In genomic region chr6:36815992-36816391, GRCm38 (mm10) we compare ENCODE assay signal across 29 mouse cellular contexts. TPM values are rescaled to one million over a fixed set of nuclear protein-coding genes. Genes with fewer than 3 reads are reported as not detected.
"Had no signal": no experiment of that assay in that cellular context is flagged by ENCODE, and none has a peak within 500 bp of the region (broad histone marks: within the 10 kb centered on the region; RNA-seq: fewer than 3 reads in every experiment).

No protein-coding gene starts in this region.

- ATAC-seq: hindbrain, postnatal 0 days; intestine, embryonic 16.5 days; liver, embryonic 12.5 days had no signal

- H3K4me3 ChIP-seq: gastrocnemius, adult 2 months; heart, embryonic 13.5 days; heart, embryonic 15.5 days; hindbrain, embryonic 13.5 days; hindbrain, embryonic 15.5 days; kidney, embryonic 15.5 days; limb, embryonic 13.5 days; limb, embryonic 15.5 days; liver, embryonic 12.5 days had no signal

- H3K9ac ChIP-seq: heart, embryonic 13.5 days; heart, embryonic 15.5 days; hindbrain, embryonic 13.5 days; hindbrain, embryonic 15.5 days; kidney, embryonic 15.5 days; limb, embryonic 13.5 days; limb, embryonic 15.5 days; liver, embryonic 12.5 days; liver, embryonic 14.5 days had no signal

- DNase-seq: gastrocnemius, adult 2 months; gastrocnemius, postnatal 10 days; gastrocnemius, postnatal 25 days; heart, adult 18-20 months; heart, postnatal 14 days; heart, postnatal 36 days; kidney, adult 11 months; kidney, adult 2 months; kidney, adult 9 months; kidney, postnatal 14 days; kidney, postnatal 36 days; layer of hippocampus, adult 9-11 months; layer of hippocampus, postnatal 36 days; left cerebral cortex, postnatal 4 days had no signal

- H3K27ac ChIP-seq: gastrocnemius, adult 2 months; heart, embryonic 13.5 days; heart, embryonic 15.5 days; hindbrain, embryonic 13.5 days; hindbrain, embryonic 15.5 days; hindbrain, postnatal 0 days; kidney, embryonic 15.5 days; kidney, postnatal 0 days; limb, embryonic 13.5 days; limb, embryonic 15.5 days; liver, embryonic 12.5 days; liver, embryonic 14.5 days had no signal

- H3K4me1 ChIP-seq: liver, embryonic 12.5 days had no signal

- H3K4me2 ChIP-seq: heart, embryonic 11.5 days; heart, embryonic 13.5 days; heart, embryonic 15.5 days; hindbrain, embryonic 13.5 days; hindbrain, embryonic 15.5 days; kidney, embryonic 15.5 days; limb, embryonic 13.5 days; limb, embryonic 15.5 days; liver, embryonic 12.5 days had no signal

- H3K9me3 ChIP-seq: heart, embryonic 13.5 days; heart, embryonic 15.5 days; hindbrain, embryonic 13.5 days; hindbrain, embryonic 15.5 days; kidney, embryonic 15.5 days; limb, embryonic 13.5 days; limb, embryonic 15.5 days; liver, embryonic 12.5 days had no signal

- H3K27me3 ChIP-seq: heart, embryonic 13.5 days; heart, embryonic 15.5 days; hindbrain, embryonic 13.5 days; hindbrain, embryonic 15.5 days; kidney, embryonic 15.5 days; limb, embryonic 13.5 days; limb, embryonic 15.5 days; liver, embryonic 12.5 days had no signal

- H3K36me3 ChIP-seq: heart, embryonic 13.5 days; heart, embryonic 15.5 days; hindbrain, embryonic 13.5 days; hindbrain, embryonic 15.5 days; kidney, embryonic 15.5 days; limb, embryonic 13.5 days; limb, embryonic 15.5 days; liver, embryonic 12.5 days had no signal

RNA-seq across cellular contexts. Expression of gene Ptn, which starts 6.0 kb away (rescaled TPM):
- total RNA-seq: granulocyte monocyte progenitor cell, adult 5-6 weeks; liver, adult 2 months had no signal
- polyA plus RNA-seq: liver, adult 2 months had no signal
